Mouse (Mus musculus): ENCODE data around the gene Dnah8. TPM values are rescaled to one million over a fixed set of nuclear protein-coding genes. Genes with fewer than 3 reads are reported as not detected.

Dnah8 gene
- total RNA-seq, 2 experiments from 2014 or later = 6.0 to 9.3 TPM

DNA sequence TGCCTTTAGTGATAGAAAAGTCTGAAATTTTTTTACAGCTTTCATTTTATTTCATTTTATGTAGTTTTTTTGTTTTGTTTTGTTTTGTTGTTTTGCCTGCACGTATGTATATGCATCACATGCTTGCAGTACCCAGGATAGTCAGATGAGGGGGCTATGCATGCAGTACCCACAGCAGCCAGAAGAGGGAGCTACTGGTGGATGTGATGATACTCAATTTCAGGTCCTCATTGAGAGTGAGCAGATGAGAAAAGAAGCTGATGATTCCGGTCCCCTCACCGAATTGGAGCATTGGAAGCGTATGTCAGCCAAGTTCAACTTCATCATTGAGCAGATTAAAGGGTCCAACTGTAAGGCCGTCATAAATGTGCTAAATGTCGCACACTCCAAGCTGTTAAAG lies 28.9 kb downstream of the Dnah8 start:
- no peak for ATAC-seq (replicated peaks; ENCODE audit: low FRiP score, poor library complexity, severe bottlenecking)

DNA sequence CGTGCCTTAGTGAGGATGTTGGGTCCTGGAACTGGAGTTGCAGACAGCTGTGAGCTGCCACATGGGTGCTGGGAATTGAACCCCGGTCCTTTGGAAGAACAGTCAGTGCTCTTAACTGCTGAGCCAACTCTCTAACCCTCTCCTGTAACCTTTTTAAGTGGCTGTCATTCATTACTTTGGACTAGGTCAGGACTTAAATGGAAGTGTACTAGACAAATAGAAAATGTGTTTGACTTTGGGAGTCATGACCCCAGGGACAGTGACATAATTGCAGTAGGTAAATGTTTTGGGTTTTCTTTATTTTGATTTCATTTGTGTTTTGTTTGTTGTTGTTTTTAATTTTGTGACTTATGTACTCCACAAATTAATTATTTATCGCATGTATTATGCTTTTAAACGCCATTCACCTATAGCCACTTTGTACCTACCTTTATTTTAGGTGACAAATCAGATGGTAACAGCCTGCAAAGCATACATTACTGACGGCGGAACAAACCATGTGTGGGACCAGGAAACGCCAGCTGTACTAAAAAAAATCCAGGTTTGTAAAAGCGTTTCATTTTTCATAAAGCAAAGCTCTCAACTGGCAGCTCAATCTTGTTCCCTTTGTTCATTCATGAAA lies 33.5 kb downstream of the Dnah8 start:
- ATAC-seq (replicated peaks; ENCODE audit: low FRiP score, poor library complexity, severe bottlenecking) = no peak

DNA sequence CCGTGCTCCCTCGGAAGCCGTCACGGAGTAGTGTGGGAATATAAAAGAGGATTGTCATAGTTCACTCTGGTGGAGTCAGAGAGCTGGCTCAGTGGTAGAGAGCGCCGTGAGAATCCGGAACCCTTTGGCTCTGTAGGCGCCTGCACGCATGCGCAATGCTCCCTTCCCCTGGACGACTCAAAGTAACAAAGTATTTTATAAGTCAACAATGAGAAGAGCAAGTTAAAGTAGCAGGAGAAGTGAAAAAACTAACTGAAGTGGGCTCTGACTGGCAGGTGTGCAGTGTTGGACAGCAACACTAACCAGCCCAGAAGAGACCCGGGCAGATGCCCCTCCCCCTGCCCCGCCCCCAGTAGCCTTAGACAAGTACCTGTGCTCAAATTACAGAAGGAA lies 34.0 kb downstream of the Dnah8 start:
- ATAC-seq (replicated peaks; ENCODE audit: low FRiP score, poor library complexity, severe bottlenecking) = no peak; the same call in 1 of the 2 replicates

DNA sequence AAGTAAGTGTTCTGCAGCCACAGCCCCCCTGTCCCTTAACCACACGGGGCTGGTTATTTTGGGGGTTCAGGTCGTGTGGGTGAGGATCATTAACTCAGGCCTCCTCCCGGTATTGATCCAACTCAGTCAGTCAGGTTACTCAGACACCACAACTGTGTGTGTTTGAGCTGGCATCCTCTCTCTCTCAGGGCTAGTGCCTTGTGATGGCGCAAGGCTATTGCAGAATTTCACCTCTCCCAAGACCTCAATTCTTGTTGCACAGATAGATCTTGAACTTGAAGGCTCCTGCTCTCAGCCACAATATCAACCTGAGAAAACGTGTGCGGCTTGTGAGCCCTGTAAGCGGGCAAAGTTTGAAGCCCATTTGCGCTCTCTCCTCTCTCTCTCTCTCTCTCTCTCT lies 38.0 kb downstream of the Dnah8 start:
- no peak for ATAC-seq (replicated peaks; ENCODE audit: low FRiP score, poor library complexity, severe bottlenecking)

DNA sequence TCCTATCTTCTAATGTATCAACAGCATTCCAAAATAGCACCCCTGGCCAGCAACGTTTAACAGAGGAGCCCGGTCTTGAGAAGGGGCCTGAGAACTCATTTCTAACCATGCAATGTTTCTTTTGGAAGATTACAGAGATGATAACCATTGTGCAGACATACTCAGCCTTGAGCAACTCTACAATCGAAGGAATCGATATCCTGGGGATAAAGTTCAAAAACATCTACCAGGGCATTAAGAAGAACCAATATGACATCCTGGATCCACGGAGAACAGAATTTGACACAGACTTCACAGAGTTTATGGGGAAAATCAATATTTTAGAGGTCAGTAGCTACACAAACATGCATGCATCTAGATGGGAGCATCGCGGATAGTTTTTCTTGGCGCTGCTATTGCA lies 39.0 kb downstream of the Dnah8 start:
- ATAC-seq (replicated peaks; ENCODE audit: low FRiP score, poor library complexity, severe bottlenecking) = no peak

DNA sequence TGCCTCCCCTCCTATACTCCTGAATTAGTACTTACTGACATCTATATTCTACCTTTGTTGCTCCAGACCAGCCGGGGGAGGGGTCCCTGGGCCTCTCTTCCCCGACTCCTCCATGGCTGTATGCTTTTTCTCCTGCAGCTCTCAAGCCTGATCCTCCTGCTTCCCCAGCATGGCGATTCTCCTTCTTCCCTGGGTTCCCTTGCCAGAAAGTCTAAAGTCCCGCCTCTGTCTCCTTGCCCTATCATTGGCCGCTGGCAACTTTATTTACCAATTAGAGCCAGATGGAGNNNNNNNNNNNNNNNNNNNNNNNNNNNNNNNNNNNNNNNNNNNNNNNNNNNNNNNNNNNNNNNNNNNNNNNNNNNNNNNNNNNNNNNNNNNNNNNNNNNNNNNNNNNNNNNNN lies 40.7 kb downstream of the Dnah8 start:
- no peak for ATAC-seq (replicated peaks; ENCODE audit: low FRiP score, poor library complexity, severe bottlenecking)

DNA sequence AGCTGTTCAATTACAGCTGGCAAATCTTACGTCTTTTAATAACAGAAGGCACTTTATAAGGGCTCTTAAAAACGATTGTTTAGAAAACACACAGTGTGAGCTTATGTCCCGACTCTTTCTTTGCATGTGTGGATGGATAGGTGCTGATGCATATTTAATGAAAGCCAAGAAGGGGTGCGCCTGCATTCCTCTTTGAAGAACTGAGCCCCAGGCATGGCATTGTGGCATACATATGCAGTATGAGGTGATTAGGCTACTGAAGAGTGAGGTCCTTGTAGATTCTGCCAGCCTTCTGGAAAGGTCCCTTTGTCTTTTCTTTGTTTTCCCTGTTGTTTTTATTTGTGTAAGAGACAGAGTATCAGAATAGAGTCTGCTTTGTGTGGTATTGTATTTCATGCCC lies 48.4 kb downstream of the Dnah8 start:
- no peak for ATAC-seq (replicated peaks; ENCODE audit: low FRiP score, poor library complexity, severe bottlenecking)

DNA sequence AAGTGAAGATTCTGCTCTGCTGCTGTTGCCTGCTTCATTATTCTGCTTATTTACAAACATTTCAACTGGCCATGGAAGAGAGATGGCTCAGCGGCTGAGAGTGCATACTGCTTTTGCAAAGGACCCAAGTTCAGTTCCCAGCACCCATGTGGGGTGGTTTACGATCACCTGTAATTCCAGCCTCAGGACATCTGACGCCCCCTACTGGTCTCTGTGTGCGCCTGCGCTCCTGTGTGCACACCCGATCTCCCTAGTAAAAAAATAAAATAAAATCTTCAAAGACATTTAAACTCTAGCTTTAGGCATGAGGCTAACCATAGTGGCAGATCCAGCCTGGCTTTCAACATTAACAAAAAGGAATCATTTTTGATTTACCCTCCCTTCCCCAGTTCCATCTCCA lies 48.9 kb downstream of the Dnah8 start:
- ATAC-seq (replicated peaks; ENCODE audit: low FRiP score, poor library complexity, severe bottlenecking) = no peak

DNA sequence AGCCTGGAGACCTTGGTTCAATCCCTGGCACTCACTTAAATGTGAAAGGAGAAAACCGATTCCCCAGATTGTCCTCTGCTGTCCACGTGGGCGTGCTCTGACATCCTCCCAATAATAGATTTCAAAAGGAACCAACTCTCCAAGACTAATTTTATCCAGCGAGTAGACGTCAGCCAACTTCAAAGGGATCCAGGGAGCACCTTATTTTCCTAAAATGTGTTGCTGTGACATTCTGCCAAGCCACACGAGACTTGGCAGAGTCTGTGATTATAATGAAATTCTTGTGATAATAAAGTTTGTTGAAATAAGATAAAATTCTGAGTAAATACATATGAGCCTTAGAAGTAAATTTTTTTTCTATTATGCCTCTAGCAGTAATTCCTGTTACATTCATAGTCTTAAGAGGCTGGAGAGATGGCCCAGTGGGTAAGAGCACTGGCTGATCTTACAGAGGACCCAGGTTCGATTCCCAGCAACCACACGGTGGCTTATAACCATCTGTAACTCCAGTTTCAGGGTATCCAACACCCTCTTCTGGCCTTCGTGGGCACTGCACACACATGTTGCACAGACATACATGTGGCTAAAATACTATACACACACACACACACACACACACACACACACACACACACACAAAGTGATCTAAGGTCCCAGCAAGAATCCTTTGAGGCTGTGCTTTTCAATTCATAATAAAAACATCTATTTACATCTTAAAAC lies 51.0 kb downstream of the Dnah8 start:
- ATAC-seq (replicated peaks; ENCODE audit: low FRiP score, poor library complexity, severe bottlenecking) = no peak

DNA sequence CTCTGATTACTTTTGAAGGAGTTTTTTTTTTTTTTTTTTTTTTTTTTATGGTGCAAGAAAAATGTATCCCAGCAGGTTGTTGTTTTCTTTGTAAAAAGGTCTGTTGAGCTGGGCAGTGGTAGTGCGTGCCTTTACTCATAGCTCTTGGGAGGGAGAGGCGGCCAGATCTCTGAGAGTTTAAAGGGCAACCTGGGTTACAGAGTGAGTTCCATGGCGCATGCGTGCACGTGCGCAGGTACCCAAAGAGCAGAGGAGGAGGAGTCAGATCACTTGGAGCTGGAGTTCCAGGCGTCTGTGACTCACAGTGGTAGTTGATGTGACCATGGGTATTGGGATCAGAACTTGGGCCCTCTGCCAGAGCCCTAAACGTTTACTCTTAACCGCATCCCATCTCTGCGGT lies 54.4 kb downstream of the Dnah8 start:
- ATAC-seq (replicated peaks; ENCODE audit: low FRiP score, poor library complexity, severe bottlenecking) = no peak

DNA sequence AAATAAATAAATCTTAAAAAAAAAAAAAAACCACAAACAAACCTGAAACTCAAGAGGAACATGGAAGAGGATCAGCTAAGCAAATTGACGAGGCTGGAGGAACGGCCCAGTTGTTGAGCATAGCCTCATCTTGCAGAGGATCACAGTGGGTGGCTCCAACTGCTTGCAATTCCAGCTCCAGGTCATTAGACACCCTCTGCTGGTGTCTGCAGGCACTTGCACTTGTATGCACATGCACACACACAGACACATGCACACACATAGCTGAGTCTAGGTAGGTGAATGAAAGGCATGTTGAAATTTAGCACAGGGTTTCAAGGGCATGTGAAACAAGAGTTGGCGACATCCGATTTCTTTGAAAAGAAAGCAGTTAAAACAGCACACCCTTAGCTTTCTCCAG lies 55.5 kb downstream of the Dnah8 start:
- ATAC-seq (replicated peaks; ENCODE audit: low FRiP score, poor library complexity, severe bottlenecking) = no peak

DNA sequence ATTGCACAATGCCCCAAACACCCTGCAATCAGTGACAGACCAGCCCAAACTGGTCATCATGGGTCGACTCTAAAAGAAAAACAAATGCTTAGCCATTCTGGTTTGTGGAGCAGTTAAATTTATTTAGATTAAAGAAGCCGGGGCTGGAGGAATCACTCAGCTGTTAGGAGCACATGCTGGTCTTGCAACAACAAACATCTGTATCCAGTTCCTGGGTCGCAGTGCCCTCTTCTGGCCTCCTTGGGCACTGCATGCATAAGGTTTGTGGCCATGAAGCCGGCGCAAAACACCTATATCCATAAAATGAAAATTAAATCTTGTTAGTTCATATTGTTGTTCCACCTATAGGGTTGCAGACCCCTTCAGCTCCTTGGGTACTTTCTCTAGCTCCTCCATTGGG lies 57.5 kb downstream of the Dnah8 start:
- ATAC-seq (replicated peaks; ENCODE audit: low FRiP score, poor library complexity, severe bottlenecking) = peak; percentile 77

DNA sequence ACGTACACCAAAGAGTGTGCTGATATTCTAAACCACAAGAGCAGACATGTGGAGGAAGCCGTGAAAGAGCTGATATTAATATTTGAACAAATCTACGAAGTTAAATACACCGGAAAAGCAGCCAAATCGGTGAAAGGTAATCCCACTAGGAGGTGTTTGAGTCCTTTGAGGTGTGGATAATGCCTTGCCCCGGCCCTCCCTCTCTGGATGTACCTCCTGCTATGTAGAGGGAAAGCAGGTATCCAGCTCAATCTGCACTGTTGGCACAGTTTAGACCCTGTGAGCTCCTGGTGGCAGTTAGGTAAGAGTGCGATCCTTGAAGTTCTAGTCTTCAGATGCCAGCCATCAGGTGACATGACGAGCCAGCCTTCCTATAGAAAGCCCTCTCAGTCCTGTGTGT lies 66.0 kb downstream of the Dnah8 start:
- no peak for ATAC-seq (replicated peaks; ENCODE audit: low FRiP score, poor library complexity, severe bottlenecking)

DNA sequence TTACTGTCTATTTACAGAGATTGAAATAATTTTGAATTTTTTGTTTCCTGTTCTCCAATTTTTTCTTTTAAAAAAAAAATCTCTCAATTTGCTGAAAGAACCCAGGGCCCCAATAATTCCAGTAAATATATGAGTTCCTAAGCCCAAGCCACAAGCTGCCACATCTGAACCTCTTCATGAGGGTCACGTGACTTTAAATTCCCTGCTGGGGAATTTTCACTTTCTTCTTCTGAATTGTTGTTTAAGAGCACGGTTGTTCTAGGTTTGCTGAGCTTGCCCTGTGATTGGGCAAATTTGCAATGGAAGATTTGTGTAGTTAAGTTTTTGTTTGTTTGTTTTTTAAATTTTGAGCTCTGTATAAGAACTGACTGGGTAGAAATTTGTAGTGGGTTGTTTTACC lies 67.3 kb downstream of the Dnah8 start:
- no peak for ATAC-seq (replicated peaks; ENCODE audit: low FRiP score, poor library complexity, severe bottlenecking)

DNA sequence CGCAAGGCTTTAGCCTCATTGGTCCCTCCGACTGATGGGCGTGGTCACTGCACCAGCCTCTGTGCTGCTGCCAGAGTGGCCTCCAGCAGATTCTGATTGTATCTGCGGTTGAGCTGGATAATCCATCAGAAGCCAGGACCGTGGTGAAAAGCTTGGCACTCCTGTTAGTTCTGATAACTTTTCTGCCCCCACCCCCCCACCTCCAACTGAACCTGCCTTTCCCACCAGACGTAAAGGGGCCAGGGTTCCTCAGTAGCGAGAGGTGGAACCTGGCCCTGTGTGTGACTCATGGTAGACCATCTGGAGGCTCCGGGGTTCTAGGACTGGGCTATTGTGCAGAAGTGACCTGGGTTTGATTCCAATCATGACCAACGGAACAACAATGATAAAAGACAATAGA lies 70.1 kb downstream of the Dnah8 start:
- ATAC-seq (replicated peaks; ENCODE audit: low FRiP score, poor library complexity, severe bottlenecking) = no peak

DNA sequence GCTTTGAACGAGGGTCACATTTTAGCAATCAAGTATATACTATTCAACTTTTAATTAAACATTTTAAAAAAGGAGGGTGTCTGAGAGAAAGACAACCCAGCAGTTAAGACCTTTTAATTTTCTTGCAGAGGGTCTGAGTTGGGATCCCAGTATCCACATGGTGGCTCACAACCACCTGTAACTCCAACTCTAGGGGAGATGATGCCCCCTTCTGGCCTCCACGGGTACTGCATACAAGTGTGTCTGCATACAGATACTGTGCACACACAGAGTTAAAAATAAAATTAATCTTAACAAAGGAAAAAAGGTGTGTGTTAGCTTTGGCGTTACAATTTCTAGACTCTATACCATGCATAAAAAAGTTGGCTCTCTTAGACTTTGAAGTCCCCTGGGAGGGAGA lies 90.6 kb downstream of the Dnah8 start:
- ATAC-seq (replicated peaks; ENCODE audit: low FRiP score, poor library complexity, severe bottlenecking) = no peak

DNA sequence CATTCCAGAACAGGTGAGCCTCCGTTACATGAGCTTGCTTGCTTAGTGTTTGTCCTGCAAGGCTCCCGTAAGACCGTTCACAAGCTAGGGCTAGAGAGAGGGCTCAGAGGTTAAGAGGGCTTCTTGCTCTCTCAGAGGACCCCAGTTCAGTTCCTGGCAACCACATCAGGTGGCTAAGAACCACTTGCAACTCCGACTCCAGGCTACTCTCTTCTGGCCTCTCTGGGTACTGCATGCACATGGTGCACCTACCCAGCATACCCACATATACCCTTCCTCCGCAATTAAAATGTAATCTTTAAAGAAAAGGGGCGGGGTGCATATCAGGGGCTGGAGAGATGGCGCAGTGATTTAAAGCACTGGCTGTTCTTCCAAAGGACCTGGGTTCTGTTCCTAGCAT lies 94.0 kb downstream of the Dnah8 start:
- ATAC-seq (replicated peaks; ENCODE audit: low FRiP score, poor library complexity, severe bottlenecking) = no peak

DNA sequence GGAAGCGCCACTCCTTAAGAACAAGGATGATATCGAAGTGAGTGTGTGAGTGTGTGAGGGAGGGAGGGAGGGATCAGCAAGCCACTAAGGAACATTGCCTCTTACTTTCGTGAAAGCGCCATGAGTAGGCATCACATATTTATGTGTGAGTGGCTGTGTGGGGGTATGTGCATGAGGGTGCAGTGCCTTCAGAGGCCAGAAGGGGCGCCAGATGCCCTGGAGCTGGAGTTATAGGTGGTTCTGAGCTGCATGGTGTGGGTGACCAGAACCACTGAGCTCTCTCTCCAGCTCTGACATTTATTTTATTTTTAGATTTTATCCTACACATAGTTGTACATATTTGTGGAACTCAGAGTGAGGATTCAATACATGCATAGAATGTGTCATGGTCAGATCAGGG lies 94.9 kb downstream of the Dnah8 start:
- ATAC-seq (replicated peaks; ENCODE audit: low FRiP score, poor library complexity, severe bottlenecking) = no peak

DNA sequence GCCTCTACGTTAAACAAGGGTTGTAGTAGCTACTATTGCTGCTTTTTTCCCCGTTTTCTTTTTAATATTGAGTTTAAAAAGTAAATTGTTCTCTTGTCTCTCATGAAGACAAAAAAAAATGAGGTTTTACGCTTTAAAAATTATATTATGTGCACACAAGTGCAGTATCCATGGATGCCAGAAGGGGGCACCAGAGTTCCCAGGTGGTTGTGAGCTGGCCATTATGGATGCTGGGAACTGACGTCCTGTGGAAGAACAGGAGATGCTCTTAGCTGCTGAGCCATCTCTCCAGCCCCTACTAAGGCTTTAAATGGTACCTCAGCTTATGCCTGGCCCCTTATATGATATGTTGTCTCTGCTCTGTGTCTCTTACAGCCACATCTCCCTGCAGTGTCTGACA lies 103.6 kb downstream of the Dnah8 start:
- ATAC-seq (replicated peaks; ENCODE audit: low FRiP score, poor library complexity, severe bottlenecking) = peak; percentile 60; the same call in 1 of the 2 replicates

DNA sequence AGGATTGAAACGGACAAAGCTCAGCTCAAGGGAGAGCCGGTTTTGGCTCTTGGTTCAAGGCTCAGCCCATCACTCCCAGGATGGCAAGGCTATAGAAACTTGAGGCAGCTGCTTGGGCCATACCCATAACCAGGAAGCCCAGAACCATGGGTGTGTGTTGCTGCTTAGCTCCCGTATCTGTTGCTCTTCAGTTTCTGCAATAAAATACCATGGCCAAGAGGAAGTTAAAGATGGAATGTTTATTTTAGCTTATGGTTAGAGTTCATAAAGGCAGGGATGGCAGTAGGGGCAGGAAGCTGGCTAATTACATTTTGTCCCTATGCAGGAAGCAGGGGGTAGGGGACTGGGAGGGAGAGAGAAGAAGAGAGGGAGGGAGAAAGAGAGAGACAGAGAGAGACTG lies 108.6 kb downstream of the Dnah8 start:
- no peak for ATAC-seq (replicated peaks; ENCODE audit: low FRiP score, poor library complexity, severe bottlenecking)

DNA sequence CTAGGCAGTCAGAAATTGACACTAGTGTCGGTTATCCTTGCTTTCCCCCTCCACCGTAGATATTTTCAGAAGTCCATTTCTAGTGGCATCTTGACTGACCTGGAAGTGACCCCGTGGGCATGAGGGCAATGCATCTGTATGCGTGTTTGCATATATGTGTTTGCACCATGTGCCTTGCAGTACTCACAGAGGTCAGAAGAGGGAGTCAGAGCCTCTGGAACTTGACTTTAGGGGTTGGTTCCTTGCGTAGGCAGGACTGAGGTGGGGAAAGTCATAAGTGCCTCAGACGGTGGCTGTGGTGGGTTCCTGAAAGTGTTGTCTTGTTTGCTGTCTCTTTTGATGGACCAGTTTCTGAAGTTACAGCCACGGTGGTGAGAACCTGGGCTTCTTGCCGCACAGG lies 110.6 kb downstream of the Dnah8 start:
- ATAC-seq (replicated peaks; ENCODE audit: low FRiP score, poor library complexity, severe bottlenecking) = no peak

DNA sequence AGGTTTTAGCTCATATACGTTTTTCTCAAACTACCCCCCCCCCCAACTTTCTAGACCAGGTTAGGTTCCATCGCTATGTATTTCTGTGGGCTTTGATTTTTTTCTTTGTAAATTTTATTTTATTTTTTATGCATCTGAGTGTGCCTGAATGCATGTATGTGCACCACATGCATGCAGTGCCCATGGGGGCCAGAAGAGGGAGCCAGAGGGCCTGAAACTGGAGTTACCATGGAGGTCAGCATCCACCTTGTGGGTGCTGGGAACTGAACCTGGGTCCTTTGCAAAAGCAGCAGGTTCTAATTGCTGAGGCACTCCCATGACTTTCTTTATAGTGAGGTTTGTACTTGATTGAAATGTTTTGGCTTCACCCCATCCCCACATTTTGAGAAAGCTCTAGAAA lies 111.3 kb downstream of the Dnah8 start:
- no peak for ATAC-seq (replicated peaks; ENCODE audit: low FRiP score, poor library complexity, severe bottlenecking)

Data from erythroblast, adult 5-6 weeks (primary cell).